Mouse (Mus musculus) spleen, postnatal 10 days (tissue): Measurements from ENCODE around the gene Phc1.

ENCODE experiments used
- DNase-seq, 2 experiments: peaks; one replicate each; pipeline ENCODE4 v3.0.0; 2021 to 2022; ENCODE audit warnings: low spot score in 2 of 2

Phc1 gene

DNA sequence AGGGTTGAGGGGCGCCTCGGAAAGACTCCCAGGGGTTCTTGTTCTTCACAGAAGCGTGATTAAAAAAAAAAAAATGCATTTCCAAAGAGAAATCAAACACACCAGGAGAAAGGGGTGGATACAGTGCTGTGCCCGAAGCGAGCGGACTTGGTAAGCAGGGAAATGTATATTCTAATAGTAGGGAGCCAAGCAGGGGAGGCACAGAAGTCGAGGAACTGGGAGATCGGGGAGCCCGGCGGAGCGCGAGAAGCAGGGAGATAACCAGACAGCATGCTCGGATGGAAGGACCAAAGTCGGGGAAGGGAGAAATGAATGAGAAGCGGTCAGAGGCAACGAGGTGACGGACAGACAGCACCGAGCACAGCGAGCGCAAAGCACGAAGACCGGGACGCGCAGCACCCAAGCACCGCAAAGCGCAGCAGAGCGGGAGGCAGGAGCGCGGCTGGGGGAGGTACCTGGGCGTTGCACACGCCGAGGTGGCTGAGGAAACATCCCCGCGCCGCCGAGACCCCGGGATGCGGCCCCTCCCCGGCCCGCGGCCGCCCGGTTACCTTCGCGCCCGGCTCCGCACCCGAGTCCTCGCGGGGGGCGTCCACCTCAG lies 1.2 kb downstream of the Phc1 start:
- DNase-seq, result peak; percentile 56 to 68

DNA sequence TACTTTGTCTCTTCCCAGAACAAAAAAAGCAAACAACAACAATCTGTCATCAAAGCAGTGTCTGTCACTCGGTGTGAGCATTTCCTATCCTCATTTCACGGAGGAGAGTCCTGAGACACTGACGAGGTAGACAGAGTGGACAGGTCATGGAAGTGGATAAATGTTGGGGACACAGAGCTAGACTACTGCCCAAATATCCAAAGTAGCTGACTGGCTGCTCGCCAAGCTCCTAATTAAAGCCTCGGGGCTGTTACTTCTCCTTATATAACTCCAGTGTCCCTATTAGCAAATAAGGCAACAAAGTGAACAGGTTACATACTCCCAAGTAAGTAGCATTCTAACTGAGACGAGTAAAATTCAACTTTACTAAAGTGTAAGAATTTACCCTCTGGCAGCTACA lies 2.8 kb downstream of the Phc1 start:
- DNase-seq, result no peak

GRCm38 (mm10) chr6:122334786-122335340 lies 5.5 kb downstream of the Phc1 start:
- DNase-seq, result no peak

DNA sequence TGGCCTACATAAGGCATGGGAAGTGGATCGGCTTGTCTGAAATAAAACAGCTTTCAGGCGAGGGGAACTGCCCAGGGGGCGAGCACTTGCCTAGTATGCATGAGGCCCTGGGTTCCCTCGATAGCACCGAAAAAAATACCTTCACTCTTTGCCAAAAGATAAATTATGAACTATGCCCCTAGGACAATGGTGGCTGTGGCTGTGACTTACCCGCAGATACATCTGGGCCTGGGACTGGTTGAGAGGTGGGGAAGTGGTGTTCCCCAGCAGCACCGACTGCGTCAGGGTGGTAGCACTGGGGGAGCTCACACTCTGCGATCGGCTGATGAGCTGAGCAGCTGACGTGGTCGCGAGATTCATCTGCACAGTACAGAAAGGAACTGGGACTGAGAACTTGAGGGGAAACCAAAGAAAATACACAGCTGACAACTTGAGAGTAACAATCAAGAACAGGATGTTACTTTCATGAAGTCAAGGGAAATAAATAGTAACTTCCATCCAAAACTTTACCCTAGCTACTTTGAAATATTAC lies 7.2 kb downstream of the Phc1 start:
- DNase-seq, result no peak

DNA sequence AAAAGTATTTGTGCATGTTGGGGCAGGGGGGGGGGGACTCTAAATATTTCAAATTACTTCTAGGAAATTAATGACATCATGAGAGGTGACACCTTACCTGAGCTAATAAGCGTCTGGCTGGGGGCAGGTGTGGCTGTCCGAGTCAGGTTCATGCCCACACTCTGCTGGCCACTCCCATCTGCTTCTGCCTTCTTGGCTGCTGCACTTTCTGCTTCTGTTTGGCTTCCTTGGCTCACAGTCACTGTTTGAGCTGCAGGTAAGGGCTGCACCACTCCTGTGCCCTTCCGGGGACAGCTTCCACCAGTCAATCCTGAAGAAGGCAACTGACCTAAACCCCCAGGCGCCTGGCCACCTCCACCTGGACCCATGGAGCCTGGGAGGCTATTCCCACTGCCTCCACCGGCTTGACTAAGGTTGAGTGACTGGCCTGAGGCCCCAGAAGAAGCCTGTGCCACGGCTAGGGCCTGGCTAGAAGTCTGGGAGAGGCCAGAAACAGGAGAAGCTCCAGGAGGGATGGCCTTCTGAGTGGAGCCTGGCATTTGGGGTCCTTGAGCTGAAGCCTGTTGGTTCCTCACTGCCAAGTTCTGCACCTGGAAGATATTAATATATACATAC lies 14.9 kb downstream of the Phc1 start:
- no peak for DNase-seq

GRCm38 (mm10) chr6:122318726-122319125 lies 21.6 kb downstream of the Phc1 start:
- DNase-seq, result no peak

- no peak for DNase-seq
Observed at GRCm38 (mm10) chr6:122310187-122310820, 30.1 kb downstream of the Phc1 start.

DNA sequence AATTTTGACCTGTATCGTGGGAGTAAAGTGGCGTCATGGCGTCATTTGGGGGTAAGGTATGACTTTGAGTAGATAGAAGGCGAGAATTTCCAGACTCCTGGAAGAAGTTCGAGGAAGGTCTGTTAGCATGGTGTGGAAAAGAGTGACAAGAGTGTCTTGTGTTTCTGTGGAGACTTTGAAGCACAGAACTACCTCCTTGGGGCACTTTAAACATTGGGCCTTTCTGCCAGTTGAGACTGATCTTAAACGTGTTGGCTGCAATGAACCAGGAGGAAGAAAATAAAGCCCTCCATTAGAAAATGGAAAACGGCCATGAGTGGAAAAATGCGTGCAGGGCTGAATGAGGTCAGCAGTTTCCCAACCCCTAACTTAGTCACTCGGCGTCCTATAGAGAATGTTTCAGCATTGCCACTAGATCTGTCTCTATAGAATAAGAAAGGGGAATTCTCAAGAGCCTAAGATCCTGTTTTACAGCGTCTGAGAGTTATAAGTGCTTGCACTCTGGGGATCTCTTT lies 30.9 kb downstream of the Phc1 start:
- no peak for DNase-seq

GRCm38 (mm10) chr6:122308505-122309393 lies 31.6 kb downstream of the Phc1 start, which contains the start of gene M6pr:
Gene M6pr (plus strand): TSS chr6:122308720.
- peak; percentile 85 to 91 for DNase-seq

- DNase-seq, result no peak
Observed at GRCm38 (mm10) chr6:122308136-122308504, 32.2 kb downstream of the Phc1 start.

GRCm38 (mm10) chr6:122306707-122307106 lies 33.7 kb downstream of the Phc1 start:
- DNase-seq, result no peak

DNA sequence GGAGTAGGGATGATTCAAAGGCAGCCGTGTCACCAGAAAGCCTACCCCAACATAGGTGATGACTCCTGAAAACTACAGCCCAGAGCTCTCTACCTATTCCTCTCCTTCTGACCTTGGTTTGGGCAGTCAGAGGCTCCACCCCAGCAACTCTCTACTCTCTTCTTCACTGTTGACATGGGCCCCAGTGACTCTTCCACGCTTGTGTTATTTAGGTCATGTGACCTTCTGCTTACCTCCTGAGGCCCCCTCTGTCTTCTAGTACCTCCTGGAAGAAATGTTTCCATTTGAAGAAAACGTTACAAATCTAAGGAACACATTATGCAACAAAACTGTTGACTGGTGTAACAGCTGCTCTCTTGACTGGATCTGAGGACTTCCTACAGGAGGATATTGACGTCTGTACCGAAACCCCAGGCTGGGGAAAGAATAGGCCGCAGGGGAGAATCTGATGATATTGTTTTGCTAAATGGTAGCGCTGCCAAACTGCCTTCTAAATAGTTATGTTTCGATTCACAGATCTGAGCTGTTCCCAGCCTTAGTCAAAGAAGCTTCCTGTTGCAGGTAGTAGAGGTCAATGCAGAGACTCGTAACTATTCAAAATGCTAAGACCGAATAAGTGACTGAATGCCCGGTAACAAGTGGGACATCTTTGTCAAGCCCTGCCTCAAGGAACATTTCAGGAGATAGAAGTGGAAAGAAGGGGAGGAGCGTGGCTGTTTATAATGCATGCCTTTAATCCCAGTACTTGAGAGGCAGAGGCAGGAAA lies 35.4 kb downstream of the Phc1 start:
- no peak for DNase-seq

DNA sequence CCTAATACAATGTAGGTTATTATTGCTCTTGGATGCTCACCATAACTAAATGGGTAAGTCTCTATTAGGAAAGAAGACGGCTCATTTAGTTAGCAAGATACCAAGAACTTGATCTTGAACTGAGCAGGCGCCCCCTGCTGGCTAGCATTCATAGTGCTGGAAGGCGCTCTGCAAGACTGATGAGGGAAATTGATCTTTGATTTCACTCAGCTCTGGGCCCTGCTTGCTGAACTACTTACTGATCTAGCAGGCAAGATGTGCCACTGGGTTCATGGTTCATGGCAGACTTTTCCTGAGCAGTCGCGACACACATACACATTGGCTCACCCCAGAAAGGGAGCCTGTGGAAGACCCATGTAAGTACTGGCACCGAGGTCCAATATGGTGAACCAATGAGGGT lies 36.0 kb downstream of the Phc1 start:
- DNase-seq, result peak; percentile 65 to 88

- DNase-seq, result no peak
Observed at GRCm38 (mm10) chr6:122303526-122303925, 36.8 kb downstream of the Phc1 start.

DNA sequence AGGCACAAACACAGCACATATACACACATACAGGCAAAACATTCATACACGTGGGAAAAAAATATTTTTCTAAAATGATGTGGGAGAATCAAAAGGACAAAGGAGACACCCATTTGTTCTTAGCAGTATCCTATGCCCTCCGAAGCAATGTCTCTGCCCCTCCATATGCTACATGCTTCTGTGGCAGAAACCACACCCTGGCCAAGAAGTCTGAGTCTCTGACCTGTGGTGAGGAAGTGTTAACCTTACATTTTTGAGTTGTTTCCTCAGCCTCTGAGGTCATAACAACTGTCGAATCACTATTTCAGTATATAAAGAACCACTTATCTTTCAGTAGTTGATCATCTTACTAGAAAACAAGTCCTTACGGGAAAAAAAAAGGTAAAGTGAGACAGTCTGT lies 37.7 kb downstream of the Phc1 start:
- DNase-seq, result no peak

DNA sequence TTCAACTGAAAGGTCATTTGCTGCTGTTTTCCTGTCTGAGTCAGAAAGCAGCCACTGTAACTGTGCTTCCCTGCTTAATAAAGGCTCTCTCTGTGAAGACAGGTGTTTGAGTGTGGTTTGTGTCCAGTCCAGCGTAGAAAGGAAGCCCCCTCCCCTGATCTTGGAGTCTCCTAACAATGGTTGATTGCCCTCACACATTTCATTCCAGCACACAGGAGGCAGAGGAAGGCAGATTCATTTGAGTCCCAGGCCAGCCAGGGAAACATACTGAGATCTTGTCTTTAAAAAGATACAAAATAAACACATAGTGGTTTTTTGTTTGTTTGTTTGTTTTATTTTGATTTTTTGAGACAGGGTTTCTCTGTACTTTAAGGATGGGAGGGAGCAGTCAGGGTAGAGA lies 38.2 kb downstream of the Phc1 start:
- no peak for DNase-seq

GRCm38 (mm10) chr6:122299621-122300133 lies 40.7 kb downstream of the Phc1 start:
- no peak for DNase-seq

DNA sequence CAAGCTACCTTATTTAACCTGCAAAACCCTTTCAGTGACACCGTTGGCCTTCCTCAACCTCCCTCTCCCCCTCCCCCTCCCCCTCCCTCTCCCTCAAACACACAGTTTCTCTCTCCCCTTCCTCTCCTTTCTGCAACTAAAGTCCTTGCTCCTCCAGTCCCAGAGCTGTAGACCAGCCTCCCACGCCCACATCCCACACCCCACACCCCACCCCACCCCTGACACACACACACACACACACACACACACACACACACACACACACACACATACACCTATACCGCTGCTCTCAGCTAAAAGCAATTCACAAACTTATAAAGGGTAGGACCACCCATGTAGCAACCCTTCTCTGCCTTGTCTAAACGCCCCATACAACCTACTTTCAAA lies 42.1 kb downstream of the Phc1 start:
- DNase-seq, result no peak

DNA sequence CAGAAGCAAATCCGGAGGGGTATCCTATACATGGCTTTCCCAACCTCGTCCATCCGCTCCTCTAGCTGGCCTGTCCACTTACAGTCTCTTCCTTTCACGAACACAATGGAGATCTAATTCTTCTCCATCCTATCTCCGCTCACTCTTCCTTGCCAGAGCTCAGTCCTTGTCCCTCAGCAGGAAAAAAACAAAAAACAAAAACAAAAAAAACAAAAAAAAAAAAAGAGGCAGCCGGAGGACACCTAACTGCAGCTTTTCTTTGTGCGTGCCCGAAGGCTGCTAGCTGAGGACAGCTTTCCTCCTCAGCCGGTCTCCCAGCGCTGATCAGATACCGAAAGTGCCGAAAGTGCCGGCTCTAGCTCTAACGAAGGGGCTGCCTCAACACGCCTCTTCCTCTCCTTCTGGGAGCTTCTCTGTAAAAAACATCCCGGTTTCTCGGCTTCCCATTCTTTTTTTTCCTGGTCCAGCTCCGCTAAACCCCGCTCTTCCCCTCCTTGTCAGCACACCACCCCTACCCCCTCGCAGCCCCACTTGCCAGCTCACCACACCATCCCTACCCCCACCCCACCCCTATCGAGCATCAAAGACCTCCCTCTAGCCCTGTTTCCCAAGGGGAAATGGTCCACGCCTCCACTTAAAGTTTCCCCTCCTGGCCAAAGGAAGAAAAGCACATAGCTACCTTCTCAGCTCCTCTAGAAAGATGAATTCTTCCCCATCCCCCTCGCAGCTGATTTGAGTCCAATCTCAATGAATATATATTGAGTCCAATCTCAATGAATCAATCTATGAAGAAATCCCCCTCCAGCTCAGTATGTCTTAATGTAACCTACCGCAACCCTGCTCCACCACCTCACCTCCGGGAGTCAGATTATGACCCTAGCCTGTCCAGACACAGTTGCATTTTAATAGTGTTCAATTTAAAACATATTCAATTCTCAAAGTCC lies 42.8 kb downstream of the Phc1 start:
- DNase-seq, result no peak

GRCm38 (mm10) chr6:122296918-122297278 lies 43.5 kb downstream of the Phc1 start:
- no peak for DNase-seq
